Mouse (Mus musculus) stomach, embryonic 14.5 days (tissue): ENCODE data around the gene Stpg1. TPM values are rescaled to one million over a fixed set of nuclear protein-coding genes. Genes with fewer than 3 reads are reported as not detected.

ENCODE experiments used
- ATAC-seq: fragments of 200-750 bp; cut with Nextera tagmentation; 2 replicates; pipeline ENCODE4 v1.8.0; 2017; ENCODE audit warnings: low read depth, moderate TSS enrichment; ENCODE audit not compliant: insufficient number of reproducible peaks, insufficient read depth, low FRiP score
- H3K27ac ChIP-seq: fragments of 300-500 bp; sonication (generic); 2 replicates; pipeline ENCODE4 v1.5.1; 2014; ENCODE audit warnings: mild to moderate bottlenecking, low read length, moderate library complexity, mixed read lengths
- H3K27me3 ChIP-seq: fragments of 300-500 bp; sonication (generic); 2 replicates; pipeline ENCODE4 v1.6.1; 2014; ENCODE audit warnings: low read length, control low read depth, mixed read lengths; ENCODE audit not compliant: control insufficient read depth, insufficient read depth
- H3K36me3 ChIP-seq: fragments of 300-500 bp; sonication (generic); 2 replicates; pipeline ENCODE4 v1.6.1; 2014; ENCODE audit warnings: mild to moderate bottlenecking, control low read depth, low read length, moderate library complexity, mixed read lengths; ENCODE audit not compliant: control insufficient read depth, insufficient read depth
- H3K4me1 ChIP-seq: fragments of 300-500 bp; sonication (generic); 2 replicates; pipeline ENCODE4 v1.6.1; 2014; ENCODE audit warnings: low read length, control low read depth, mixed read lengths; ENCODE audit not compliant: control insufficient read depth, insufficient read depth
- H3K4me2 ChIP-seq: fragments of 300-500 bp; sonication (generic); replicated peaks from 2 replicates; pipeline ENCODE4 v1.6.1; 2014; ENCODE audit warnings: low read depth, low read length, control low read depth
- H3K4me3 ChIP-seq: fragments of 300-500 bp; sonication (generic); 2 replicates; pipeline ENCODE4 v1.5.1; 2014; ENCODE audit warnings: low read depth, low read length, control low read depth
- H3K9ac ChIP-seq: fragments of 300-500 bp; sonication (generic); replicated peaks from 2 replicates; pipeline ENCODE4 v1.6.1; 2014; ENCODE audit warnings: low read depth, mild to moderate bottlenecking, control low read depth, low read length, moderate library complexity, mixed read lengths
- H3K9me3 ChIP-seq: fragments of 300-500 bp; sonication (generic); 2 replicates; pipeline ENCODE4 v1.6.1; 2016; ENCODE audit warnings: low read depth, low read length, control low read depth; ENCODE audit not compliant: control insufficient read depth
- WGBS: fragments of 180-500 bp; shearing (Covaris S2); extraction: QIAGEN DNeasy Blood & Tissue Kit; methylation state at CpG from one replicate; pipeline ENCODE4 v1.1.7; 2014; 5-methylcytosine and 5-hydroxymethylcytosine counted together
- polyA plus RNA-seq: library from polyadenylated mRNA; unstranded; fragments of >200 nt; fragmentation: Nextera tagmentation; extraction: Ambion mirVana; gene quantifications from 2 replicates; pipeline ENCODE4 v1.2.1, GENCODE M21; 2014

Gene Stpg1
- polyA plus RNA-seq, 1 experiment from 2014 or later = 0.39 TPM

- Histone ChIP-seq H3K4me1 (peaks cover 20% of the 10 kb centered on the region; the same call in 1 of the 2 replicates), H3K9me3 (no peaks in the 10 kb centered on the region), H3K27me3 (peaks cover 14% of the 10 kb centered on the region; the same call in 1 of the 2 replicates), H3K9ac (0 out of 2 replicates have a peak overlapping the region, but pooled peaks have one; percentile 21), H3K4me3 (peak overlapping the region; percentile 18), H3K27ac (peak overlapping the region; percentile 45; the same call in 1 of the 2 replicates), H3K36me3 (no peaks in the 10 kb centered on the region), H3K4me2 (peak overlapping the region; percentile 56)
- WGBS = 12% methylated on average over 32 of the region's 32 CpGs
- ATAC-seq = no peak
These were observed 75.8 kb downstream of the Stpg1 start for GRCm38 (mm10) chr4:135570152-135571036.

- H3K36me3 ChIP-seq = no peaks in the 10 kb centered on the region
- H3K9me3 ChIP-seq = no peaks in the 10 kb centered on the region
- H3K4me3 ChIP-seq = peak overlapping the region; percentile 18; the same call in 1 of the 2 replicates
- H3K4me1 ChIP-seq = peaks cover 20% of the 10 kb centered on the region; the same call in 1 of the 2 replicates
- 0 out of 2 replicates have a peak overlapping the region, but pooled peaks have one; percentile 21 for H3K9ac ChIP-seq
- peak overlapping the region; percentile 45; the same call in 1 of the 2 replicates for H3K27ac ChIP-seq
- ATAC-seq = no peak
- 25% methylated on average over 6 of the region's 6 CpGs for WGBS
- H3K4me2 ChIP-seq = peak overlapping the region; percentile 56
- peaks cover 14% of the 10 kb centered on the region; the same call in 1 of the 2 replicates for H3K27me3 ChIP-seq
These were observed 76.5 kb downstream of the Stpg1 start for GRCm38 (mm10) chr4:135571037-135571550.

GRCm38 (mm10) chr4:135572276-135572675 lies 77.7 kb downstream of the Stpg1 start:
- Histone ChIP-seq H3K9ac (no peak overlapping the region), H3K4me1 (peaks cover 15% of the 10 kb centered on the region; the same call in 1 of the 2 replicates), H3K9me3 (no peaks in the 10 kb centered on the region), H3K36me3 (no peaks in the 10 kb centered on the region), H3K27me3 (peaks cover 14% of the 10 kb centered on the region; the same call in 1 of the 2 replicates), H3K4me2 (peak overlapping the region; percentile 56; the same call in 1 of the 2 replicates), H3K4me3 (peak overlapping the region; percentile 18), H3K27ac (peak overlapping the region; percentile 46; the same call in 1 of the 2 replicates)
- 19% methylated on average over 8 of the region's 8 CpGs for WGBS
- no peak for ATAC-seq

GRCm38 (mm10) chr4:135573251-135573808 lies 78.7 kb downstream of the Stpg1 start, which contains the start of gene Grhl3:
Grhl3 (minus strand) TSS chr4:135573630.
- H3K4me1 ChIP-seq = peaks cover 11% of the 10 kb centered on the region; the same call in 1 of the 2 replicates
- WGBS = under 1% methylated on average over 31 of the region's 31 CpGs
- no peaks in the 10 kb centered on the region for H3K9me3 ChIP-seq
- ATAC-seq = 0 out of 2 replicates have a peak, but pooled peaks have one; percentile 5
- H3K9ac ChIP-seq = no peak within 1 kb of the TSS; the same call in 1 of the 2 replicates
- peak within 1 kb of the TSS; percentile 46; the same call in 1 of the 2 replicates for H3K27ac ChIP-seq
- peaks cover 14% of the 10 kb centered on the region; the same call in 1 of the 2 replicates for H3K27me3 ChIP-seq
- H3K4me3 ChIP-seq = peak within 1 kb of the TSS; percentile 18
- peak within 1 kb of the TSS; percentile 56 for H3K4me2 ChIP-seq
- no peaks in the 10 kb centered on the region for H3K36me3 ChIP-seq

GRCm38 (mm10) chr4:135575365-135576140 lies 81.0 kb downstream of the Stpg1 start:
- H3K4me1 ChIP-seq = peaks cover 5% of the 10 kb centered on the region; the same call in 1 of the 2 replicates
- peaks cover 2% of the 10 kb centered on the region; the same call in 1 of the 2 replicates for H3K9me3 ChIP-seq
- H3K9ac ChIP-seq = no peak overlapping the region
- H3K27ac ChIP-seq = peak overlapping the region; percentile 33; the same call in 1 of the 2 replicates
- H3K36me3 ChIP-seq = no peaks in the 10 kb centered on the region
- H3K27me3 ChIP-seq = peaks cover 14% of the 10 kb centered on the region; the same call in 1 of the 2 replicates
- H3K4me2 ChIP-seq = no peak overlapping the region
- no peak for ATAC-seq
- 48% methylated on average over 15 of the region's 15 CpGs for WGBS
- H3K4me3 ChIP-seq = no peak overlapping the region

GRCm38 (mm10) chr4:135578490-135578889 lies 83.9 kb downstream of the Stpg1 start:
- 82% methylated on average over 5 of the region's 5 CpGs for WGBS
- no peak overlapping the region for H3K4me2 ChIP-seq
- no peak overlapping the region for H3K27ac ChIP-seq
- ATAC-seq = no peak
- no peaks in the 10 kb centered on the region for H3K4me1 ChIP-seq
- H3K9ac ChIP-seq = no peak overlapping the region
- H3K27me3 ChIP-seq = peaks cover 4% of the 10 kb centered on the region; the same call in 1 of the 2 replicates
- H3K9me3 ChIP-seq = peaks cover 2% of the 10 kb centered on the region; the same call in 1 of the 2 replicates
- no peaks in the 10 kb centered on the region for H3K36me3 ChIP-seq
- H3K4me3 ChIP-seq = no peak overlapping the region

- no peak overlapping the region for H3K4me2 ChIP-seq
- no peak overlapping the region for H3K9ac ChIP-seq
- no peaks in the 10 kb centered on the region for H3K27me3 ChIP-seq
- no peak for ATAC-seq
- no peaks in the 10 kb centered on the region for H3K4me1 ChIP-seq
- no peaks in the 10 kb centered on the region for H3K36me3 ChIP-seq
- WGBS = 60% methylated on average over 6 of the region's 6 CpGs
- no peak overlapping the region for H3K4me3 ChIP-seq
- H3K9me3 ChIP-seq = peaks cover 2% of the 10 kb centered on the region; the same call in 1 of the 2 replicates
- no peak overlapping the region for H3K27ac ChIP-seq
These were observed 85.1 kb downstream of the Stpg1 start for GRCm38 (mm10) chr4:135579695-135580094.
